Mouse (Mus musculus) E14TG2a.4 (cell line): Measurements from ENCODE around the gene Fam72a.
A peak's percentile ranks its signal among the peaks of the same experiment; 100 is the strongest.

Experiments used
- H3K27me3 ChIP-seq: 2 replicates; pipeline ENCODE4 v1.6.1; 2014; ENCODE audit warnings: low read length, control low read depth; ENCODE audit not compliant: insufficient read depth
- H3K36me3 ChIP-seq: 2 replicates; pipeline ENCODE4 v1.6.1; 2014; ENCODE audit warnings: low read length, control low read depth; ENCODE audit not compliant: insufficient read depth
- H3K4me1 ChIP-seq: replicated peaks from 2 replicates; pipeline ENCODE4 v1.6.1; 2014; ENCODE audit warnings: low read depth, low read length, control low read depth
- H3K4me3 ChIP-seq: replicated peaks from 2 replicates; pipeline ENCODE4 v1.5.1; 2014; ENCODE audit warnings: mild to moderate bottlenecking, low read length
- H3K9me3 ChIP-seq: 2 replicates; pipeline ENCODE4 v1.6.1; 2014; ENCODE audit warnings: low read length, control low read depth
- CTCF ChIP-seq: conservative IDR thresholded peaks from 2 replicates; pipeline ENCODE4 v1.5.1; 2014; ENCODE audit warnings: low read length
- NANOG ChIP-seq: IDR thresholded peaks from 2 replicates; pipeline ENCODE4 v1.6.1; 2014; ENCODE audit warnings: borderline replicate concordance, low read length, mixed read lengths
- POU5F1 ChIP-seq: IDR thresholded peaks from 2 replicates; pipeline ENCODE4 v1.6.1; 2014; ENCODE audit warnings: low read length, borderline replicate concordance

Fam72a gene

DNA sequence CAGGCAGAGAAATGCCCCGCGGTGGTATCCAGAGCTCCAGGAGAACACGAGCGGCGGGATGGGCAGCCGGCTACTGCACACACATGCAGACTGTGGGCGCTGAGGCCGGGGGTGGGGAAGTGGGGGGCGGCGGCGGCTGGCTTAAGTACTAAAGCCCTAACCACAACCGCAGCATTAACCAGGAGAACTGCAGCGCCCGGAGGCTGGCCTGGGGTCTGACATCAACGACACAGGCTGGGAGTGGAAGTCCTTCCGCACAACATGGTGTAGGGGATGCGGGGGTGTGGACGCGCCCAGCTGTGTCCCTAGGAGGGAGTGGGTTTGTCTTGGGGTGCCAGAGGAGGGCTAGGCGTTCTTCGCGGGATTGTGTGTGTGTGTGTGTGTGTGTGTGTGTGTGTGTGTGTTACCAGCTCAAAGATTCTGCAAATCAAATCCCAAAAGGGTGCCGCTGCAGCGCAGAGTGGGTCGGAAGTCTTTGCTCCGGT, 2.6 kb upstream of the Fam72a start:
- Histone ChIP-seq H3K4me1 (peaks cover 53% of the 10 kb centered on the region), H3K4me3 (peak overlapping the region; percentile 94), H3K9me3 (no peaks in the 10 kb centered on the region), H3K36me3 (peaks cover 18% of the 10 kb centered on the region; the same call in 1 of the 2 replicates), H3K27me3 (no peaks in the 10 kb centered on the region)
- TF ChIP-seq NANOG, result no peak

- Histone ChIP-seq H3K4me1 (peaks cover 54% of the 10 kb centered on the region), H3K27me3 (no peaks in the 10 kb centered on the region), H3K4me3 (peak overlapping the region; percentile 94), H3K9me3 (no peaks in the 10 kb centered on the region), H3K36me3 (peaks cover 18% of the 10 kb centered on the region; the same call in 1 of the 2 replicates)
- TF ChIP-seq NANOG (no peak), POU5F1 (no peak), CTCF (no peak)
Observed at GRCm38 (mm10) chr1:131525586-131526271, 2.0 kb upstream of the Fam72a start.

DNA sequence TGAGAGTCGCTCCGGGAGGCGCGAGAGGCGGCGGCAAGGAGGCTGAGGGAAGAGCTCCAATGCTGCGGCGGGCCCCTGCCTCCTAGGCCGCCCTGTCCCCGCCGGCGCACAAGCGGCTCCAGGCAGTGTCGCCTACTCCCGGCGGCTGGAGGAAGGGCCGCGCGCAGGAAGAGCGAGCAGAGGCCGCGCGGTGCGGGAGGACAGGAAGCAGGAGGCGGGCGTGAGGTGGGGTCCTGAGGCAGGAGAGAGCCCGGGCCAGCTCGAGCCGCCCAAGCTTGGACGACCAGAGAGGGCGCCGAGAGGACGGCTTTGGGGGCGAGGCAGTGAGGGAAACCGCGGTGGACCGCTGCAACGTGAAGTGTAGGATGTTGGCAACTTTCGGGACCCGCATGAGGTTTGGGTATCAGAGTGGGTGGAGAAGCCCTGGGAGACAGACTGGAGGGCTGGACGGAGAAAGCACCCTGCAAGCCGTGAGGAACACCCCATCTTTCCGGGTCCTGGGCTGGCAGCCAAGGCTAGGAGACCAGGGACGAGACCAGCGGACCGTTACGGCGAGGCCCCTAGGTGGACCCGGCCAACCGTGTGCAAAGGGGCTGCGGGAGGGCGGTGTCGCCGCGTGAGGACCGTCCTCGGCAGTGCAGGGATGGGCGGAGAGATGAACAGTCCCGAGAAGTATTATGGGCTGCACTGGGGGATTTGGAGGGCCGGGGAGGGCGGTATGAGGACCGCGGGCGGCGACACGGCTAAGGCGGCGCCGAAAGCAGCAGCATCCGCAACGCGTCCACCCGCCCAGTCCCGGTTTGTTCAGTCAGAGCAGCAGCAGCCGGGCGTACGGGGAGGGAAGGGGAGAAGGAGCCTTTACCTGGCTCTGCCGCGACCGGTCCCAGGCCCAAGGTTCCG, 1.1 kb upstream of the Fam72a start:
- TF ChIP-seq POU5F1 (no peak), NANOG (no peak), CTCF (no peak)
- Histone ChIP-seq H3K36me3 (peaks cover 18% of the 10 kb centered on the region; the same call in 1 of the 2 replicates), H3K9me3 (no peaks in the 10 kb centered on the region), H3K4me1 (peaks cover 56% of the 10 kb centered on the region), H3K27me3 (no peaks in the 10 kb centered on the region), H3K4me3 (peak overlapping the region; percentile 94)

DNA sequence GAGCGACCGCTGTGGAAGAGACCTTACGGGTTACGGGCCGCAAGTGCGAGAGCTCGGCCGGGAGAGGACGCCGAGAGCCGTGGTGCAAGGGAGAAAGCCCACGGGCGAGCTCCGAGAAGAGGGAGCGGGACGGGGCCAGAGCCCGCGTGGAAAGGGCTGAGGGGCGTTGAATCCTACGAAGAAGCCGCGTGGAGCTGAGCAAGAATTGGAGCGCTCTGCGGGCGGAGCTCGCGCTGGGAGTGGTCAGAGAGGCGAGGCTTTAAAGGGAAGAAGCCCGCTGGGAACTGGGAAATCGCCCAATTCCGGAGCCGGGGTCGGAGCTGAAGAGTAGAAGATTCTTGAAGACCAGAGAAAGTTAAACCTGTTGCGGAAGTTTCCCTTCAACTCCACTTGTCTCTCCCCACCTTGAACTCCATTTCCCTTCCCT, 391 bp downstream of the Fam72a start:
- H3K27me3 ChIP-seq, result no peaks in the 10 kb centered on the region
- H3K4me1 ChIP-seq, result peaks cover 46% of the 10 kb centered on the region
- H3K36me3 ChIP-seq, result peaks cover 13% of the 10 kb centered on the region; the same call in 1 of the 2 replicates
- peak overlapping the region; percentile 99 for H3K4me3 ChIP-seq
- no peaks in the 10 kb centered on the region for H3K9me3 ChIP-seq
- TF ChIP-seq NANOG (no peak), CTCF (no peak), POU5F1 (no peak)

DNA sequence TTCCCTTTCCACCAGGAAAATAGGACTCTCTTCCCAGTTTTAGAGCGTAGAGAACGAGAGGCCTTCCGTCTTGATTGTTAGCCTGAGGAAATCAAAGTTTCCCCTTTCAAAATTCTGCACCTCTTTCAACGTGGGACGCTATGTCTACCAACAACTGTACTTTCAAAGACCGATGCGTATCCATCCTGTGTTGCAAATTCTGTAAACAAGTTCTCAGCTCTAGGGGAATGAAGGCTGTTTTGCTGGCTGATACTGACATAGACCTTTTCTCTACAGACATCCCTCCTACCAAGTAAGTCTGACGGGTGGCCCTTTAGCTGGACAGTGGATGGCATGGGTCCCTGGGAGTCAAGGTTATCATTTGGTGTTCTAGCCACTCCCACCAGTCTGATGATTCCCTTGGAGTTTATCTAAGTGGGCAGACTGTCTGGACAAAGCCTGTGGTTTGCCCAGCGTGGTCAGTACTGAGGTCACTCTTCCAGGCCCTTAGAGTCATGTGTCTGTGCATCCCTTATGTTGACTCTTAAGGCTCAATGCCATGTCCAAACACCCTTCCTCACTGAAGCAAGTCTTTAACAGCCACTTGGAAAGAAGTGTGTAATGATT, 961 bp downstream of the Fam72a start:
- Histone ChIP-seq H3K4me1 (peaks cover 41% of the 10 kb centered on the region), H3K27me3 (no peaks in the 10 kb centered on the region), H3K9me3 (no peaks in the 10 kb centered on the region), H3K4me3 (peak overlapping the region; percentile 99), H3K36me3 (peaks cover 10% of the 10 kb centered on the region)
- TF ChIP-seq POU5F1, result no peak
- no peak for TF ChIP-seq CTCF
- TF ChIP-seq NANOG, result no peak

- TF ChIP-seq POU5F1 (no peak), NANOG (no peak), CTCF (no peak)
- Histone ChIP-seq H3K9me3 (no peaks in the 10 kb centered on the region), H3K4me1 (no peaks in the 10 kb centered on the region), H3K27me3 (no peaks in the 10 kb centered on the region), H3K4me3 (no peak overlapping the region), H3K36me3 (peaks cover 32% of the 10 kb centered on the region)
Observed at GRCm38 (mm10) chr1:131539771-131540170, 12.1 kb downstream of the Fam72a start.

DNA sequence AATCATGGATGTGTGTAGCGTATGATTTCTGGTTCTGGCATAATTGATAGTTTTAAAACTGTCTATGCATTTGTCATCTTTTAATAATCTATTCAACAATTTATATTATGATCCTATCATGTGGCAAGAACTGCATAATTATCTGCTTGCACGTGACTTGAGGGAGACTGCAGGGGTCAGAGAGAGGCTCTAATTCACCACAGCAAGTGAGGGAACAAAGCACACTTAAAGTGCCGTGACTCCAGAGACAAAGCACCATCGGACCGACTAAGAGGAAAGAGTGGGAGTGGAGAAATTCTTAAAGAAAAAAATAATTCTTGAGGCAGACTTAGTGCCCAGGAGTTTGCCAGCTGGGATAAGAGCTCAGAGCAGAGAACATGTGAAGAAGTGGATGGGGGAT, 13.1 kb downstream of the Fam72a start:
- no peak for TF ChIP-seq POU5F1
- no peak for TF ChIP-seq NANOG
- no peak for TF ChIP-seq CTCF
- H3K4me1 ChIP-seq, result no peaks in the 10 kb centered on the region
- no peak overlapping the region for H3K4me3 ChIP-seq
- no peaks in the 10 kb centered on the region for H3K9me3 ChIP-seq
- H3K36me3 ChIP-seq, result peaks cover 21% of the 10 kb centered on the region
- H3K27me3 ChIP-seq, result no peaks in the 10 kb centered on the region

GRCm38 (mm10) chr1:131541431-131541830, 13.7 kb downstream of the Fam72a start:
- TF ChIP-seq POU5F1 (no peak), NANOG (no peak), CTCF (no peak)
- H3K4me1 ChIP-seq, result no peaks in the 10 kb centered on the region
- H3K36me3 ChIP-seq, result peaks cover 18% of the 10 kb centered on the region

More at GRCm38 (mm10) chr1:131541431-131541830, 13.7 kb downstream of the Fam72a start:
- Histone ChIP-seq H3K27me3 (no peaks in the 10 kb centered on the region), H3K4me3 (no peak overlapping the region), H3K9me3 (no peaks in the 10 kb centered on the region)
